8 mouse cellular contexts compared by ENCODE assay signal in genomic region chr6:31562371-31563080, GRCm38 (mm10). TPM values are rescaled to one million over a fixed set of nuclear protein-coding genes. Genes with fewer than 3 reads are reported as not detected.
DNase-seq lines count a peak whose midpoint lies in the region; ATAC-seq and TF ChIP-seq lines count a peak whose summit lies in the region.

No protein-coding gene starts in this region.

- H3K9ac ChIP-seq in liver, embryonic 14.5 days (replicated peaks): peak overlapping the region; percentile 72
- H3K9ac ChIP-seq in stomach, embryonic 15.5 days: 0 out of 2 replicates have a peak overlapping the region, but pooled peaks have one; percentile 45

- intact Hi-C loops in heart, postnatal 36 days (cut with DNase I): loop anchor here (2.0 to 5.0 kb wide), 4 partner anchors 18 to 75 kb away; no protein-coding TSS in a partner anchor

- H3K9me3 ChIP-seq in E14TG2a.4 (ENCODE audit: low read length): no peaks in the 10 kb centered on the region
- no peaks in the 10 kb centered on the region for H3K9me3 ChIP-seq in liver, embryonic 14.5 days (ENCODE audit: control insufficient read depth, low read length)
- H3K9me3 ChIP-seq in stomach, embryonic 15.5 days: no peaks in the 10 kb centered on the region

- H3K4me3 ChIP-seq in E14TG2a.4 (replicated peaks; ENCODE audit: low read length): peak overlapping the region; percentile 86
- peak overlapping the region; percentile 48 for H3K4me3 ChIP-seq in cortical plate, adult 2 months (ENCODE audit: insufficient read depth, low read length)
- H3K4me3 ChIP-seq in liver, embryonic 14.5 days (ENCODE audit: insufficient read depth in 1 of 2, low read depth in 2 of 2, low read length in 2 of 2): peak overlapping the region; percentile 65 to 77
- peak overlapping the region; percentile 62 for H3K4me3 ChIP-seq in stomach, embryonic 15.5 days (replicated peaks)

- no peak for TF ChIP-seq EP300 in liver, embryonic 14.5 days (IDR thresholded peaks at IDR 0.05; ENCODE audit: low read depth)

- peaks cover 81% of the 10 kb centered on the region for H3K27me3 ChIP-seq in E14TG2a.4 (ENCODE audit: insufficient read depth, low read length)
- peaks cover 4% of the 10 kb centered on the region; the same call in 1 of the 2 replicates for H3K27me3 ChIP-seq in liver, embryonic 14.5 days (ENCODE audit: control insufficient read depth, insufficient read depth, low read length)
- peaks cover 27% of the 10 kb centered on the region; the same call in 1 of the 2 replicates for H3K27me3 ChIP-seq in stomach, embryonic 15.5 days (replicated peaks)

- peak; percentile 24 to 38 for DNase-seq in heart, postnatal 36 days
- DNase-seq in liver, embryonic 14.5 days (ENCODE audit: low read depth in 3 of 3, low spot score in 3 of 3): no peak
- DNase-seq in thymus, postnatal 25 days: no peak
- DNase-seq in frontal cortex, postnatal 14 days (ENCODE audit: low spot score in 2 of 2): no peak
- no peak for DNase-seq in layer of hippocampus, postnatal 36 days

- no peaks in the 10 kb centered on the region for H3K36me3 ChIP-seq in E14TG2a.4 (ENCODE audit: insufficient read depth, low read length)
- no peaks in the 10 kb centered on the region for H3K36me3 ChIP-seq in liver, embryonic 14.5 days (replicated peaks; ENCODE audit: control insufficient read depth, insufficient read depth, low read depth)
- no peaks in the 10 kb centered on the region for H3K36me3 ChIP-seq in stomach, embryonic 15.5 days

- WGBS in liver, embryonic 14.5 days (ENCODE audit: insufficient replicate concordance): 6% methylated on average over 16 of the region's 16 CpGs
- 13% methylated on average over 16 of the region's 16 CpGs for WGBS in stomach, embryonic 15.5 days

- no peak for ATAC-seq in liver, embryonic 14.5 days (ENCODE audit: insufficient read depth)
- ATAC-seq in stomach, embryonic 15.5 days (ENCODE audit: insufficient read depth, low FRiP score, low read depth): no peak

- peak overlapping the region; percentile 98 for H3K4me2 ChIP-seq in liver, embryonic 14.5 days (ENCODE audit: low read depth)
- H3K4me2 ChIP-seq in stomach, embryonic 15.5 days: peak overlapping the region; percentile 83

- no peak for TF ChIP-seq CTCF in E14TG2a.4 (conservative IDR thresholded peaks at IDR 0.05; ENCODE audit: low read length)
- no peak for TF ChIP-seq CTCF in cortical plate, adult 2 months (IDR thresholded peaks at IDR 0.05; ENCODE audit: extremely low read depth, insufficient read depth, low read length)
- TF ChIP-seq CTCF in liver, embryonic 14.5 days (IDR thresholded peaks at IDR 0.05; ENCODE audit: low read depth): no peak

- H3K27ac ChIP-seq in cortical plate, adult 2 months (ENCODE audit: insufficient read depth, low read length): peak overlapping the region; percentile 25
- no peak overlapping the region for H3K27ac ChIP-seq in liver, embryonic 14.5 days
- H3K27ac ChIP-seq in stomach, embryonic 15.5 days: 0 out of 2 replicates have a peak overlapping the region, but pooled peaks have one; percentile 48

- no peak for TF ChIP-seq POLR2A in cortical plate, adult 2 months (IDR thresholded peaks at IDR 0.05; ENCODE audit: extremely low read depth, insufficient read depth, low read length)

- peaks cover 66% of the 10 kb centered on the region for H3K4me1 ChIP-seq in E14TG2a.4 (replicated peaks; ENCODE audit: low read depth, low read length)
- peaks cover 4% of the 10 kb centered on the region for H3K4me1 ChIP-seq in cortical plate, adult 2 months (ENCODE audit: control insufficient read depth, insufficient read depth, low read length)
- H3K4me1 ChIP-seq in liver, embryonic 14.5 days (replicated peaks; ENCODE audit: control insufficient read depth in 2 of 2, insufficient read depth in 2 of 2, low read length in 1 of 2): peaks cover 10 to 35% of the 10 kb centered on the region in 2 experiments
- peaks cover 8% of the 10 kb centered on the region for H3K4me1 ChIP-seq in stomach, embryonic 15.5 days

RNA-seq across cellular contexts. Expression of gene Podxl, which starts 1.3 kb away (rescaled TPM):
- polyA plus RNA-seq in cortical plate, adult 2 months (2012; rRNA removed): 21.7 and 24.2 TPM in 2 replicates
- total RNA-seq in heart, postnatal 36 days (2021): 10 to 100 TPM; 71.9 to 90.8 TPM
- 8.1 and 8.2 TPM in 2 replicates for polyA plus RNA-seq in liver, embryonic 14.5 days (2012; rRNA removed)
- 5.0 and 6.0 TPM in 2 replicates for polyA plus RNA-seq in liver, embryonic 14.5 days (2014; fragmentation: Nextera tagmentation; extraction: Ambion mirVana)
- 26.9 and 27.1 TPM in 2 replicates for polyA plus RNA-seq in stomach, embryonic 15.5 days (2015; fragmentation: Nextera tagmentation; extraction: Ambion mirVana)
- 10 to 100 TPM; 13.2 to 14.7 TPM for total RNA-seq in layer of hippocampus, postnatal 36 days (2021)

Comparison
In these comparisons a context has a peak if more than half of its experiments do, and no peak if none do; other contexts are left out.
1. DNase-seq: peak in heart, postnatal 36 days (2 of 2); none in liver, embryonic 14.5 days (0 of 3), thymus, postnatal 25 days (single experiment), frontal cortex, postnatal 14 days (0 of 2) and layer of hippocampus, postnatal 36 days (0 of 2).
2. Peak in every context shown above with its lines, with median percentiles within 50 percentile points of each other: H3K4me3 ChIP-seq.